ENCODE assay signal across 9 mouse cellular contexts in genomic region chr2:34960966-34961365, GRCm38 (mm10). TPM values are rescaled to one million over a fixed set of nuclear protein-coding genes. Genes with fewer than 3 reads are reported as not detected.
DNase-seq lines count a peak whose midpoint lies in the region; ATAC-seq and TF ChIP-seq lines count a peak whose summit lies in the region.
"Had no signal": no experiment of that assay in that cellular context is flagged by ENCODE, and none has a peak within 500 bp of the region (broad histone marks: within the 10 kb centered on the region; RNA-seq: fewer than 3 reads in every experiment).

No protein-coding gene starts in this region.

- H3K27ac ChIP-seq in forebrain, embryonic 12.5 days: no peak overlapping the region
- no peak overlapping the region for H3K27ac ChIP-seq in intestine, postnatal 0 days (ENCODE audit: low read depth, low read length)
- H3K27ac ChIP-seq in neural tube, embryonic 13.5 days (replicated peaks): no peak overlapping the region
- H3K27ac ChIP-seq: macrophage had no signal

- ATAC-seq in forebrain, embryonic 12.5 days (ENCODE audit: low FRiP score): no peak
- ATAC-seq in intestine, postnatal 0 days: no peak
- no peak for ATAC-seq in neural tube, embryonic 13.5 days (ENCODE audit: low read depth)

- H3K4me2 ChIP-seq in forebrain, embryonic 12.5 days: peak overlapping the region; percentile 38; the same call in 1 of the 2 replicates
- H3K4me2 ChIP-seq in intestine, postnatal 0 days (replicated peaks; ENCODE audit: low read depth): peak overlapping the region; percentile 59
- H3K4me2 ChIP-seq in neural tube, embryonic 13.5 days: peak overlapping the region; percentile 49

- H3K36me3 ChIP-seq in forebrain, embryonic 12.5 days (replicated peaks): no peaks in the 10 kb centered on the region
- H3K36me3 ChIP-seq in intestine, postnatal 0 days (ENCODE audit: control insufficient read depth, insufficient read depth): no peaks in the 10 kb centered on the region
- H3K36me3 ChIP-seq in neural tube, embryonic 13.5 days: no peaks in the 10 kb centered on the region

- peaks cover 11% of the 10 kb centered on the region for H3K27me3 ChIP-seq in forebrain, embryonic 12.5 days
- H3K27me3 ChIP-seq in intestine, postnatal 0 days (replicated peaks; ENCODE audit: control insufficient read depth, insufficient read depth, low read length): no peaks in the 10 kb centered on the region
- H3K27me3 ChIP-seq in neural tube, embryonic 13.5 days: peaks cover 14% of the 10 kb centered on the region

- H3K9me3 ChIP-seq in forebrain, embryonic 12.5 days: no peaks in the 10 kb centered on the region
- no peaks in the 10 kb centered on the region for H3K9me3 ChIP-seq in intestine, postnatal 0 days (ENCODE audit: control insufficient read depth)
- H3K9me3 ChIP-seq in neural tube, embryonic 13.5 days: no peaks in the 10 kb centered on the region

- no peaks in the 10 kb centered on the region; the same call in 1 of the 2 replicates for H3K4me1 ChIP-seq in lung, adult 2 months (ENCODE audit: control insufficient read depth, insufficient read depth, low read length)
- H3K4me1 ChIP-seq in forebrain, embryonic 12.5 days: peaks cover 8% of the 10 kb centered on the region; the same call in 1 of the 2 replicates
- peaks cover 6% of the 10 kb centered on the region; the same call in 1 of the 2 replicates for H3K4me1 ChIP-seq in intestine, postnatal 0 days (replicated peaks; ENCODE audit: control insufficient read depth, insufficient read depth, low read length)
- H3K4me1 ChIP-seq in neural tube, embryonic 13.5 days (replicated peaks): peaks cover 7% of the 10 kb centered on the region

- TF ChIP-seq POLR2A in lung, adult 2 months (IDR thresholded peaks at IDR 0.05; ENCODE audit: borderline replicate concordance, extremely low read depth, low read depth, low read length): no peak

- no peak for TF ChIP-seq CTCF in lung, adult 2 months (IDR thresholded peaks at IDR 0.05; ENCODE audit: insufficient read depth, low read length)
- no peak for TF ChIP-seq CTCF in intestine, postnatal 0 days (IDR thresholded peaks at IDR 0.05; ENCODE audit: low read depth)

- 52% methylated on average over 6 of the region's 6 CpGs for WGBS in lung, adult 2 months
- 76% methylated on average over 6 of the region's 6 CpGs for WGBS in forebrain, embryonic 12.5 days
- 68% methylated on average over 6 of the region's 6 CpGs for WGBS in intestine, postnatal 0 days
- WGBS in neural tube, embryonic 13.5 days: 77% methylated on average over 6 of the region's 6 CpGs

- DNase-seq in lung, adult 2 months: no peak
- no peak for DNase-seq in lung, postnatal 14 days
- no peak for DNase-seq in layer of hippocampus, postnatal 36 days
- no peak for DNase-seq in retina, embryonic 14.5 days (ENCODE audit: low spot score)
- DNase-seq in gastrocnemius, adult 8-10 months (ENCODE audit: low spot score in 2 of 2): no peak

- no peak overlapping the region for H3K9ac ChIP-seq in forebrain, embryonic 12.5 days
- no peak overlapping the region for H3K9ac ChIP-seq in intestine, postnatal 0 days (ENCODE audit: low read depth, low read length)
- H3K9ac ChIP-seq in neural tube, embryonic 13.5 days: peak overlapping the region; percentile 58

- peak overlapping the region; percentile 68 for H3K4me3 ChIP-seq in lung, adult 2 months (replicated peaks; ENCODE audit: extremely low read depth, low read depth, low read length)
- peak overlapping the region; percentile 8; the same call in 1 of the 2 replicates for H3K4me3 ChIP-seq in forebrain, embryonic 12.5 days (replicated peaks)
- H3K4me3 ChIP-seq in intestine, postnatal 0 days (ENCODE audit: low read depth, low read length): peak overlapping the region; percentile 17
- peak overlapping the region; percentile 26 for H3K4me3 ChIP-seq in neural tube, embryonic 13.5 days

RNA-seq across cellular contexts. Expression of gene Traf1, which starts 0.6 kb away (rescaled TPM):
- 52.3 and 59.6 TPM in 2 replicates for polyA plus RNA-seq in lung, adult 2 months (2012; rRNA removed)
- polyA plus RNA-seq in forebrain, embryonic 12.5 days (2016; fragmentation: Nextera tagmentation; extraction: Ambion mirVana): 0.37 and 0.45 TPM in 2 replicates
- 1.1 and 1.6 TPM in 2 replicates for polyA plus RNA-seq in intestine, postnatal 0 days (2015; fragmentation: Nextera tagmentation; extraction: Ambion mirVana)
- polyA plus RNA-seq in neural tube, embryonic 13.5 days (2015; fragmentation: Nextera tagmentation; extraction: Ambion mirVana): 1.7 and 2.9 TPM in 2 replicates
- total RNA-seq in layer of hippocampus, postnatal 36 days (2021): 1 to 10 TPM; 2.2 to 3.0 TPM
- total RNA-seq in gastrocnemius, adult 8-10 months (2022): 1 to 10 TPM in 1 of 4 experiments, under 1 TPM in 2, not detected in 1; 0.27 to 1.4 (median 0.58) TPM

RNA-seq across cellular contexts. Expression of gene Phf19, which starts 47.1 kb away (rescaled TPM):
- 1.1 and 1.5 TPM in 2 replicates for polyA plus RNA-seq in lung, adult 2 months (2012; rRNA removed)
- polyA plus RNA-seq in forebrain, embryonic 12.5 days (2016; fragmentation: Nextera tagmentation; extraction: Ambion mirVana): 3.9 and 6.1 TPM in 2 replicates
- polyA plus RNA-seq in intestine, postnatal 0 days (2015; fragmentation: Nextera tagmentation; extraction: Ambion mirVana): 2.7 and 2.9 TPM in 2 replicates
- 1.8 TPM in 2 replicates for polyA plus RNA-seq in neural tube, embryonic 13.5 days (2015; fragmentation: Nextera tagmentation; extraction: Ambion mirVana)
- total RNA-seq in layer of hippocampus, postnatal 36 days (2021): 1 to 10 TPM; 1.1 to 1.3 TPM
- total RNA-seq in gastrocnemius, adult 8-10 months (2022): 1 to 10 TPM in 1 of 4 experiments, under 1 TPM in 3; 0.29 to 1.1 (median 0.46) TPM

Comparison
In these comparisons a context has a peak if more than half of its experiments do, and no peak if none do; other contexts are left out.
1. H3K4me3 ChIP-seq: peak in every context shown above with its lines; median percentile 68 in lung, adult 2 months; 26 in neural tube, embryonic 13.5 days; 17 in intestine, postnatal 0 days; 8 in forebrain, embryonic 12.5 days.
2. RNA of gene Traf1, which starts 0.6 kb away (polyA plus RNA-seq): 52.3 to 59.6 TPM in lung, adult 2 months; 1.7 to 2.9 TPM in neural tube, embryonic 13.5 days, 1.1 to 1.6 TPM in intestine, postnatal 0 days and 0.37 to 0.45 TPM in forebrain, embryonic 12.5 days; every median in the first group is over 10 times any median in the second.
3. Peak in every context shown above with its lines, with median percentiles within 50 percentile points of each other: H3K4me2 ChIP-seq.